Mouse (Mus musculus): ENCODE data around the gene Depdc5. TPM values are rescaled to one million over a fixed set of nuclear protein-coding genes. Genes with fewer than 3 reads are reported as not detected.

Gene Depdc5
- total and polyA plus RNA-seq, 3 experiments, result 21.1 to 39.3 (median 36.6) TPM

- dilution Hi-C loops (cut with MboI; ENCODE audit: extremely low pct_ligation_motif_present, extremely low pct_unique_long_range_greater_than_20kb, low sequenced_read_pairs) (no loop called here), in situ Hi-C loops (cut with MboI; ENCODE audit: low pct_ligation_motif_present, low pct_unique_long_range_greater_than_20kb, low sequenced_read_pairs) (no loop called here)
- no peaks in the 10 kb centered on the region for H3K27me3 ChIP-seq (replicated peaks)
- peaks cover 0 to 13% of the 10 kb centered on the region in 2 experiments; a peak in 2 of 4 replicates for H3K4me1 ChIP-seq (ENCODE audit: control insufficient read depth in 1 of 2, insufficient read depth in 2 of 2)
- TF ChIP-seq USF1 (IDR thresholded peaks at IDR 0.05; ENCODE audit: low read depth, low read length), result no peak
- no peak for TF ChIP-seq CHD2 (IDR thresholded peaks at IDR 0.05; ENCODE audit: low read length)
- no peak for TF ChIP-seq RCOR1 (conservative IDR thresholded peaks at IDR 0.05; ENCODE audit: low read depth, low read length)
- TF ChIP-seq TBP (conservative IDR thresholded peaks at IDR 0.05; ENCODE audit: low read depth, low read length), result no peak
- TF ChIP-seq UBTF (IDR thresholded peaks at IDR 0.05; ENCODE audit: low read depth, low read length), result no peak
- DNase-seq (ENCODE audit: extremely low read depth), result no peak
- no peak overlapping the region for H3K27ac ChIP-seq (ENCODE audit: insufficient read depth, low read depth)
- H3K9me3 ChIP-seq (replicated peaks; ENCODE audit: low read length), result no peaks in the 10 kb centered on the region
- no peaks in the 10 kb centered on the region for H3K79me2 ChIP-seq (replicated peaks; ENCODE audit: control insufficient read depth, extremely low read depth, insufficient read depth, poor library complexity, severe bottlenecking)
- no peak overlapping the region for H3K4me2 ChIP-seq (ENCODE audit: insufficient read depth, low read depth, poor library complexity, severe bottlenecking)
- no peak overlapping the region for H3K4me3 ChIP-seq (replicated peaks in 1 of 3; ENCODE audit: low read depth in 2 of 3, low read length in 2 of 3, poor library complexity in 1 of 3)
- H3K9ac ChIP-seq (ENCODE audit: insufficient read depth, low read depth), result no peak overlapping the region
- H3K36me3 ChIP-seq (replicated peaks in 1 of 2; ENCODE audit: control insufficient read depth in 1 of 2, insufficient read depth in 1 of 2, low read length in 1 of 2), result peaks cover 45 to 82% of the 10 kb centered on the region in 2 experiments
Observed at GRCm38 (mm10) chr5:32977179-32977578, 113.7 kb downstream of the Depdc5 start.

GRCm38 (mm10) chr5:32985379-32985778, 121.9 kb downstream of the Depdc5 start:
- Histone ChIP-seq H3K9ac (ENCODE audit: insufficient read depth, low read depth) (no peak overlapping the region), H3K4me2 (ENCODE audit: insufficient read depth, low read depth, poor library complexity, severe bottlenecking) (no peak overlapping the region), H3K79me2 (replicated peaks; ENCODE audit: control insufficient read depth, extremely low read depth, insufficient read depth, poor library complexity, severe bottlenecking) (no peaks in the 10 kb centered on the region), H3K9me3 (replicated peaks; ENCODE audit: low read length) (no peaks in the 10 kb centered on the region), H3K27ac (ENCODE audit: insufficient read depth, low read depth) (no peak overlapping the region), H3K4me3 (replicated peaks in 1 of 3; ENCODE audit: low read depth in 2 of 3, low read length in 2 of 3, poor library complexity in 1 of 3) (no peak overlapping the region), H3K4me1 (ENCODE audit: control insufficient read depth in 1 of 2, insufficient read depth in 2 of 2) (peaks cover 0 to 10% of the 10 kb centered on the region in 2 experiments; a peak in 1 of 4 replicates), H3K36me3 (replicated peaks in 1 of 2; ENCODE audit: control insufficient read depth in 1 of 2, insufficient read depth in 1 of 2, low read length in 1 of 2) (peaks cover 54 to 94% of the 10 kb centered on the region in 2 experiments), H3K27me3 (replicated peaks) (no peaks in the 10 kb centered on the region)
- TF ChIP-seq UBTF (IDR thresholded peaks at IDR 0.05; ENCODE audit: low read depth, low read length) (no peak), TBP (conservative IDR thresholded peaks at IDR 0.05; ENCODE audit: low read depth, low read length) (no peak), ZNF384 (IDR thresholded peaks at IDR 0.05; ENCODE audit: low read depth, low read length) (no peak), HCFC1 (IDR thresholded peaks at IDR 0.05; ENCODE audit: low read depth, low read length) (no peak), ZMIZ1 (IDR thresholded peaks at IDR 0.05; ENCODE audit: low read depth, low read length) (no peak), USF1 (IDR thresholded peaks at IDR 0.05; ENCODE audit: low read depth, low read length) (no peak), ZKSCAN1 (IDR thresholded peaks at IDR 0.05; ENCODE audit: borderline replicate concordance, low read depth, low read length) (no peak), JUN (IDR thresholded peaks at IDR 0.05; ENCODE audit: insufficient read depth, low read depth, low read length) (no peak), E2F4 (IDR thresholded peaks at IDR 0.05; ENCODE audit: insufficient replicate concordance, low read depth, low read length) (no peak)
- DNase-seq (ENCODE audit: extremely low read depth), result no peak
- dilution Hi-C loops (cut with MboI; ENCODE audit: extremely low pct_ligation_motif_present, extremely low pct_unique_long_range_greater_than_20kb, low sequenced_read_pairs), result no loop called here
- in situ Hi-C loops (cut with MboI; ENCODE audit: low pct_ligation_motif_present, low pct_unique_long_range_greater_than_20kb, low sequenced_read_pairs), result no loop called here

DNA sequence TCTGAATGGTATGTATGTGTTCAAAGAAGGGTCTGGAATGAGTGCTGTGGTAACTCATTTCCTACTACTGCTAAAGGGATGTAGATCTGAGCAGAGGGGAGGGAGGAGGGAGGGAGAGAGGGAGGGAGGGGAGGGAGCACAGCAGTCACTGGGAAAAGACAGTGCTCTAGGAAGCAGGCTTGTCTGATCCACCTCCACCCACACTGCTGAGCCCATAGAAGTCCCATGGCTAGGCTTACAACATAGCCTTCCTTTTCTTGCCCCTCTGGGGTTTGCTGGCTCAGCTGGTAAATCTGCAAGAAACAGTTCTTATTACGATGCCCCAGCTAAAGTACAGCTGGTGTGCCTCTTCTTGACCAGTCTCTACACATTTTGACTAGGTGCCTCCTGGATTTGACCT, 124.4 kb downstream of the Depdc5 start:
- Histone ChIP-seq H3K4me2 (ENCODE audit: insufficient read depth, low read depth, poor library complexity, severe bottlenecking) (no peak overlapping the region), H3K79me2 (replicated peaks; ENCODE audit: control insufficient read depth, extremely low read depth, insufficient read depth, poor library complexity, severe bottlenecking) (no peaks in the 10 kb centered on the region), H3K9ac (ENCODE audit: insufficient read depth, low read depth) (no peak overlapping the region), H3K36me3 (replicated peaks in 1 of 2; ENCODE audit: control insufficient read depth in 1 of 2, insufficient read depth in 1 of 2, low read length in 1 of 2) (peaks cover 43 to 86% of the 10 kb centered on the region in 2 experiments), H3K4me1 (ENCODE audit: control insufficient read depth in 1 of 2, insufficient read depth in 2 of 2) (peaks cover 0 to 10% of the 10 kb centered on the region in 2 experiments; a peak in 1 of 4 replicates), H3K4me3 (replicated peaks in 1 of 3; ENCODE audit: low read depth in 2 of 3, low read length in 2 of 3, poor library complexity in 1 of 3) (no peak overlapping the region), H3K27me3 (replicated peaks) (no peaks in the 10 kb centered on the region), H3K27ac (ENCODE audit: insufficient read depth, low read depth) (no peak overlapping the region), H3K9me3 (replicated peaks; ENCODE audit: low read length) (no peaks in the 10 kb centered on the region)
- dilution Hi-C loops (cut with MboI; ENCODE audit: extremely low pct_ligation_motif_present, extremely low pct_unique_long_range_greater_than_20kb, low sequenced_read_pairs), result no loop called here
- in situ Hi-C loops (cut with MboI; ENCODE audit: low pct_ligation_motif_present, low pct_unique_long_range_greater_than_20kb, low sequenced_read_pairs), result no loop called here
- DNase-seq (ENCODE audit: extremely low read depth), result no peak
- TF ChIP-seq ETS1 (conservative IDR thresholded peaks at IDR 0.05; ENCODE audit: low read depth, low read length), result no peak
- no peak for TF ChIP-seq UBTF (IDR thresholded peaks at IDR 0.05; ENCODE audit: low read depth, low read length)
- no peak for TF ChIP-seq TCF12 (IDR thresholded peaks at IDR 0.05; ENCODE audit: low read depth, low read length)
- no peak for TF ChIP-seq MAX (IDR thresholded peaks at IDR 0.05; ENCODE audit: low read length)
- TF ChIP-seq TBP (conservative IDR thresholded peaks at IDR 0.05; ENCODE audit: low read depth, low read length), result no peak
- TF ChIP-seq ELF1 (IDR thresholded peaks at IDR 0.05; ENCODE audit: low read depth, low read length), result no peak
- no peak for TF ChIP-seq USF1 (IDR thresholded peaks at IDR 0.05; ENCODE audit: low read depth, low read length)
- TF ChIP-seq KAT2A (IDR thresholded peaks at IDR 0.05; ENCODE audit: insufficient replicate concordance, low read length), result no peak
- TF ChIP-seq MEF2A (IDR thresholded peaks at IDR 0.05; ENCODE audit: borderline replicate concordance, low read depth, low read length), result no peak
- TF ChIP-seq MYC (IDR thresholded peaks at IDR 0.05; ENCODE audit: low read depth, low read length), result no peak
- TF ChIP-seq BHLHE40 (IDR thresholded peaks at IDR 0.05; ENCODE audit: low read depth, low read length), result no peak
- TF ChIP-seq CHD1 (IDR thresholded peaks at IDR 0.05; ENCODE audit: low read depth, low read length), result no peak
- TF ChIP-seq JUN (IDR thresholded peaks at IDR 0.05; ENCODE audit: insufficient read depth, low read depth, low read length), result no peak
- TF ChIP-seq NELFE (IDR thresholded peaks at IDR 0.05; ENCODE audit: low read depth, low read length), result no peak
- no peak for TF ChIP-seq POLR2AphosphoS2 (IDR thresholded peaks at IDR 0.05; ENCODE audit: low read depth, low read length)
- TF ChIP-seq CTCF (conservative IDR thresholded peaks at IDR 0.05 in 1 of 2, IDR thresholded peaks at IDR 0.05 in 1 of 2; ENCODE audit: low read depth in 2 of 2, low read length in 2 of 2), result no peak
- TF ChIP-seq IRF4 (IDR thresholded peaks at IDR 0.05; ENCODE audit: low read depth, low read length), result no peak
